Mouse (Mus musculus): ENCODE results near the gene Tmem130. TPM values are rescaled to one million over a fixed set of nuclear protein-coding genes. Genes with fewer than 3 reads are reported as not detected.

The Tmem130 gene
- not detected for total RNA-seq (2023)

DNA sequence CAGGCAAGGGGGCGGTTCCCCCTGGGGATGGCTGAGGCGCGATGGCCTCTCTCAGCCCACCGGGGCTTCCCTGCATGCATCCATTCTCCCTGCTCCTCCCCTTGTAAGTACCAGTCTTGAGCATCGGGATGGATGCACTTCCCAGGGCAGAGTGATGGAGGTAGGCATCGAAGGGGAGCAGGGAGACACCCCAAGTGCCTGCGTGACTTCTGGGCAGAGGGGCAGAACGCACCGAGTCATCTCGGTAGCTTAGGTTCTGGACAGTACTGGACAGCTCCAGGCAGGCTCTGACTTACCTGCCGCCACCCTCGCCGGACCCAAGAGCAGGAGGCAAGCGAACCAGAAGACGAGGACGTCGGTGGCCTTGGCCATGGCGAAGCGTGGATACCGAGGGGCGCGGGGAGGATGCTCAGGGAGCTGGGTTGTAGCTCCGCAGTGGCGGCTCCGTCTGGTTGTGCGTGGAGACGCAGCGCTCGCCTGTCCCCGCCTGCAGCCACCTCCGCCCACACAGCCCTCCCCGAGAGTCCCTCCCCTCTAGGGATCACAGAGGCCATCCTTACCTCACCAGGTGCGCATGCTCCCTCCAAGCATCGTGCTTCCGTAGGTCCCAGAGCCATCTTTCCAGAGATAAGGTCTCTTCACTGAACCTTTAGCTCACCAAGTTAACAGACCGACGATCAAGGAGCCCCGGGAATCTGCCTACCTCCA is at the start of gene Tmem130:
Gene Tmem130, minus strand, starts transcription at position 658 of the 708 bp plus-strand sequence.

DNA sequence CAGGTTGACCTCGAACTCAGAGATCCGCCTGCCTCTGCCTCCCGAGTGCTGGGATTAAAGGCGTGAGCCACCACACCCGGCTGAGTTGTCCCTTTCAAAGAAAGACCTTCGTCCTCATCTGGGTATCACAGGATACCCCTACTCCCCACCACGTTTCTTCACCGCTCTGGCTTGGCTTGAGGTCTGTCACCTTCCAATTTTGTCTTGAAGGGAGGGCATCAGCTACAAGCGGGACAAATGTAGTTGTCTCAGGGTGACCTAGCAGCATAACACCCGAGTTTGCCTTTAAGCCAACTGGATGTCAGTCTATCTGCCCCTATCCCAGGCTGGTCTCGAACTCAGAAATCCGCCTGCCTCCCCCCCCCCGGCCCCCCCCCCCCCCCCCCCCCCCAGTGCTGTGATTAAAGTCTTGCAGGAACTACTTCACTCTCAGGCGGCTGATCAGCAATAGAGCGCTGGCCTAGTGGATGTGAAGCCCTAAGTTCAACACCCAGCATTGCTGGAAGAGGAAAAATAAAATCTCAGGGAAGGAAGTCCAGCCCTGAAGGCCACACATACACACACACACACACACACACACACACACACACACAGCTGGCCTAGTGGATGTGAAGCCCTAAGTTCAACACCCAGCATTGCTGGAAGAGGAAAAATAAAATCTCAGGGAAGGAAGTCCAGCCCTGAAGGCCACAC is 5.6 kb upstream of the Tmem130 start, which contains the start of gene Trrap:
Gene Trrap, plus strand, starts transcription at position 627 of the 693 bp plus-strand sequence.

Other genes starting within 250 kb of the Tmem130 start
- not detected for gene Nptx2, start 215.9 kb downstream of the Tmem130 start, total RNA-seq (2023)
- 100 to 1,000 TPM; 152 to 176 TPM for gene Trrap, start 5.9 kb upstream of the Tmem130 start, total RNA-seq (2023)
- gene Smurf1, start 204.0 kb upstream of the Tmem130 start, total RNA-seq (2023) = 10 to 100 TPM; 64.2 to 66.1 TPM